Mouse (Mus musculus): Measurements from ENCODE around the gene Rfng.

DNA sequence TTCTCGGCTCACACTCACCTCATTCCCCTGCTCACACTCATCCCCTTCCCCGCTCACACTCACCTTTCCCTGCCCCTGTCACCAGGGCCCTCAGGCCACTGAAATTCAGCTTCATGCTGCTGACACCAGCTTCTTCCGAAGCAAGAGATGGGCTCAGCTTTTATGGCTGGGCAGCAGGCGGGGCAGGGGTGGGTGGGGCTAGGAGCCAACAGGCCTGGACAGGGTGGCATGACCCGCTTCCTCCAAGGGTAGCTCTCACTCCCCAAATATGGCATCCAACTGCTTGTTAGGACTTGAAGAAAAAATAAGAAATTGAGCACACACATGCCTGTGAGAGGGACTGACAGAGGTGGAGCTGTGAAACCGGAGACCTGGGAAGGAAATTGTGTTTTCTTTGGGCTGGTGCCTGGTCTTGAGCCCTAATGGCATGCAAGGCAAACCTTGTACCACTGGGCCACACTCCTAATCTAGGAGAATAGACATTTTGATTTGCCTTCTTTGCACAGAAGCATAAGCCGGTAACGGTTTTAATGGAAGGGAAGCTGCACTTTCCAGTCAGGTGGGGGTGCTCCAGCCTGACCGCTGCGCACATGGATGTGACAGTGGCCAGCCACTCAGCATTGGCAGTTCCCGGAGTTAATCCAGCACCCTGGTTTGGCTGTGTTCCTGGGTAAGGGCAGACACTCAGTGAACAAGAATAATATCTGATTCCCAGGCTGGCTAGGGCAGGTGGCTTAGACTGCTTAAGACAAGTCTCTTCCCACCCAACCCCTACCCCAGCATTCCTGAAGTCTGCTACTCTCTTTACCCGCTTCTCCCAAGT lies 51.9 kb downstream of the Rfng start, which contains the start of gene Cbr2:
- TF ChIP-seq POLR2A (IDR thresholded peaks at IDR 0.05; ENCODE audit: borderline replicate concordance, extremely low read depth, insufficient read depth, insufficient read length, poor library complexity, severe bottlenecking) (no peak), CTCF (IDR thresholded peaks at IDR 0.05; ENCODE audit: borderline replicate concordance, extremely low read depth, insufficient read depth, insufficient read length) (no peak)

All from brain, embryonic 14.5 days (tissue).